Mouse (Mus musculus) myocyte (in vitro differentiated cells): ENCODE measurements around the gene Wdr12. TPM values are rescaled to one million over a fixed set of nuclear protein-coding genes. Genes with fewer than 3 reads are reported as not detected.

ENCODE experiments used
- H3K27me3 ChIP-seq: one replicate; pipeline ENCODE4 v1.6.1; 2011; ENCODE audit not compliant: control insufficient read depth, insufficient read depth, insufficient read length
- H3K36me3 ChIP-seq: one replicate; pipeline ENCODE4 v1.6.1; 2011; ENCODE audit not compliant: control insufficient read depth, insufficient read depth
- H3K4me2 ChIP-seq: one replicate; pipeline ENCODE4 v1.6.1; 2011; ENCODE audit warnings: low read depth, control low read depth
- H3K4me3 ChIP-seq: one replicate; pipeline ENCODE4 v1.5.1; 2011; ENCODE audit warnings: mild to moderate bottlenecking, control low read depth, moderate library complexity
- H3K79me2 ChIP-seq: one replicate; pipeline ENCODE4 v1.6.1; 2011; ENCODE audit not compliant: control insufficient read depth, insufficient read depth
- H3ac ChIP-seq: one replicate; pipeline ENCODE4 v1.6.1; 2011; ENCODE audit not compliant: control insufficient read depth, insufficient read length
- CEBPB ChIP-seq: IDR thresholded peaks from 2 replicates; pipeline ENCODE4 v1.6.1; 2011; ENCODE audit warnings: mild to moderate bottlenecking, moderate library complexity; ENCODE audit not compliant: poor library complexity, insufficient read depth, severe bottlenecking
- E2F4 ChIP-seq: IDR thresholded peaks from one replicate; pipeline ENCODE4 v1.6.1; 2011; ENCODE audit warnings: mild to moderate bottlenecking, control low read depth, moderate library complexity; ENCODE audit not compliant: insufficient read depth
- MAX ChIP-seq: IDR thresholded peaks from one replicate; pipeline ENCODE4 v1.6.1; 2011; ENCODE audit warnings: low read depth, mild to moderate bottlenecking, control low read depth
- MYOD1 ChIP-seq, 3 experiments: IDR thresholded peaks; one replicate each; pipeline ENCODE4 v1.6.1; 2011; ENCODE audit warnings: control low read depth in 2 of 3, low read depth in 2 of 3, mild to moderate bottlenecking in 2 of 3, moderate library complexity in 1 of 3; ENCODE audit not compliant: insufficient read length in 2 of 3, control insufficient read depth in 1 of 3
- MYOG ChIP-seq, 3 experiments: IDR thresholded peaks; one replicate each; pipeline ENCODE4 v1.6.1; 2011; ENCODE audit warnings: control low read depth in 2 of 3, low read depth in 2 of 3, mild to moderate bottlenecking in 2 of 3; ENCODE audit not compliant: insufficient read length in 2 of 3, control insufficient read depth in 1 of 3, insufficient read depth in 1 of 3
- POLR2A ChIP-seq: IDR thresholded peaks from one replicate; pipeline ENCODE4 v1.6.1; 2011; ENCODE audit warnings: low read depth, mild to moderate bottlenecking, control low read depth, moderate library complexity; ENCODE audit not compliant: insufficient read length
- POLR2AphosphoS2 ChIP-seq: IDR thresholded peaks from one replicate; pipeline ENCODE4 v1.6.1; 2011; ENCODE audit warnings: low read depth, control low read depth; ENCODE audit not compliant: insufficient read length
- REST ChIP-seq: IDR thresholded peaks from one replicate; pipeline ENCODE4 v1.6.1; 2011; ENCODE audit warnings: mild to moderate bottlenecking, control low read depth, moderate library complexity; ENCODE audit not compliant: insufficient read depth, insufficient read length
- SRF ChIP-seq: IDR thresholded peaks from one replicate; pipeline ENCODE4 v1.6.1; 2011; ENCODE audit warnings: low read depth; ENCODE audit not compliant: control insufficient read depth, insufficient read length
- TCF12 ChIP-seq: IDR thresholded peaks from one replicate; pipeline ENCODE4 v1.6.1; 2011; ENCODE audit warnings: mild to moderate bottlenecking, control low read depth; ENCODE audit not compliant: poor library complexity, insufficient read depth, severe bottlenecking
- TCF3 ChIP-seq: IDR thresholded peaks from one replicate; pipeline ENCODE4 v1.6.1; 2011; ENCODE audit warnings: low read depth, control low read depth; ENCODE audit not compliant: insufficient read length
- USF1 ChIP-seq: IDR thresholded peaks from one replicate; pipeline ENCODE4 v1.6.1; 2011; ENCODE audit warnings: low read depth, mild to moderate bottlenecking, control low read depth, moderate library complexity
- polyA plus RNA-seq: library from polyadenylated mRNA; unstranded; fragments of >200 nt; fragmentation: generic; extraction: Trizol; gene quantifications from one replicate; pipeline ENCODE4 v1.2.1, GENCODE M21; 2012; ENCODE audit warnings: missing spikeins

Gene Wdr12
- polyA plus RNA-seq, result 17.0 TPM

DNA sequence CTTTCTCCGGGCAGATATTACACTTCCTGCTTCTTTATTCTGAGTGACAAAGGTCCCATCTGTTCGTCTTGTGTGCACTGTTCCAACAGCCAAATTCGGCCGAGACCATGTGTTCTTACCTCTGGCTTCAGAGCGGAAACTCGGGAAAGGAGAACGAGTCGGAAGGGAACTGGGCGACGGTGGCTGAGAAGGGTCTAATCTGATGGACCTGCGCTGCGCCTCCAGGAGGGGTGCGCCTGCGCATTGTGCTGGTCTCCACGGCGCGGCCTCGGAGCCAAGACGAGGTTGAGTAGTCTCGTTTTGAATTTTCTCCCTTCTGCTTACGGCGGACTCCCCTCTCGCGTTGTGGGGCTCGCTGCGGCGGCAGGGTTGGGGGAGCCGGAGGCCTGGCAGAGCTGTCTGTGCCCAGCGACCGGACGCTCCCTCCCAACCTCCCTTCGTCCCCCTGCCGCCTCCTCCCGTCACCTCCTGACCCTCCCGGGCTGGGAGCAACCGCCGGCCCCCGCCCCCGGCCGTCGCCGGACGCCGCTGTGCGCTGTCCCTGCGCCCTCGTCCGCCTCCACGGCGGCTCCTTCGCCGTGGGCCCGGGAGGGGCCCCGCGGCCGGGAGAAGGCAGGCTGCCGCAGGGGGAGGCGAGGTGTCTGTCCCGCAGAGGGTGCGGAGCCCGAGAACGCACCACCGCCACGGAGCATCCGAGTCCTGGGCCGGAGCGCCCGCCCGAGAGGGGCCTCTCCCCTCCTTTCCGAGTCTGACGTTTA lies at the start of gene Wdr12, which contains the start of gene Carf:
Gene Wdr12, minus strand, starts transcription at position 622 of the 758 bp plus-strand sequence.
Gene Carf, plus strand, starts transcription at position 224 of the 758 bp plus-strand sequence.
- Histone ChIP-seq H3K79me2 (peaks cover 26% of the 10 kb centered on the region), H3K4me3 (peak within 1 kb of the TSS; percentile 58), H3K4me2 (peak within 1 kb of the TSS; percentile 95), H3K27me3 (no peaks in the 10 kb centered on the region), H3ac (peak within 1 kb of the TSS; percentile 32), H3K36me3 (no peaks in the 10 kb centered on the region)
- TF ChIP-seq TCF3, result no peak
- TF ChIP-seq MYOG (IDR thresholded peaks at IDR 0.05; ENCODE audit: control insufficient read depth in 1 of 3, insufficient read depth in 1 of 3, insufficient read length in 2 of 3, low read depth in 2 of 3), result no peak
- TF ChIP-seq CEBPB, result no peak
- TF ChIP-seq USF1, result peak; percentile 52
- no peak for TF ChIP-seq REST
- no peak for TF ChIP-seq E2F4
- TF ChIP-seq SRF, result peak; percentile 83
- TF ChIP-seq MYOD1 (IDR thresholded peaks at IDR 0.05; ENCODE audit: control insufficient read depth in 1 of 3, insufficient read length in 2 of 3, low read depth in 2 of 3), result peak in 1 of 3 experiments; percentile 23
- no peak for TF ChIP-seq TCF12
- peak; percentile 77 for TF ChIP-seq POLR2A
- TF ChIP-seq POLR2AphosphoS2, result peak; percentile 89
- TF ChIP-seq MAX, result peak; percentile 82

DNA sequence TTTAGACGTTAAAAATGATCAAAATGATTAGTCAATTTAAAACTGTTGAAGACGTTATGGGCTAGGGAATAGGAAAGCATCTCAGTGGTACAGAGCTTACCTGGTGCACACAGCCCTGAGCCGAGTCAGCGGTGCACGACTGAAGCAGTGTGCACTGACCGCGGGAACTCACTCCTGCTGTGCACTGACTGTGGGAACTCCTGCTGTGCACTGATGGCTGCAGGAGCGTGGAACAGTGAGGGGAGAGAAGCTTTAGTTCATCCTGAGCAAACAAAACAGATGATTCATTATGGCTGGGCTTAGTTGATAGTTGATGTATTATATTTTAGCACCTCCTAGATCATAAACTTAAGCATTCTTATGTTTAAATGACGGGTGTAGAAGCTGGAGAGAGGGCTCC lies 38.9 kb upstream of the Wdr12 start:
- Histone ChIP-seq H3K4me3 (no peak overlapping the region), H3K4me2 (no peak overlapping the region), H3K36me3 (no peaks in the 10 kb centered on the region), H3ac (no peak overlapping the region), H3K27me3 (no peaks in the 10 kb centered on the region), H3K79me2 (no peaks in the 10 kb centered on the region)
- no peak for TF ChIP-seq SRF
- TF ChIP-seq POLR2AphosphoS2, result no peak
- TF ChIP-seq TCF12, result no peak
- no peak for TF ChIP-seq REST
- no peak for TF ChIP-seq POLR2A
- no peak for TF ChIP-seq TCF3
- TF ChIP-seq USF1, result no peak
- TF ChIP-seq E2F4, result no peak

DNA sequence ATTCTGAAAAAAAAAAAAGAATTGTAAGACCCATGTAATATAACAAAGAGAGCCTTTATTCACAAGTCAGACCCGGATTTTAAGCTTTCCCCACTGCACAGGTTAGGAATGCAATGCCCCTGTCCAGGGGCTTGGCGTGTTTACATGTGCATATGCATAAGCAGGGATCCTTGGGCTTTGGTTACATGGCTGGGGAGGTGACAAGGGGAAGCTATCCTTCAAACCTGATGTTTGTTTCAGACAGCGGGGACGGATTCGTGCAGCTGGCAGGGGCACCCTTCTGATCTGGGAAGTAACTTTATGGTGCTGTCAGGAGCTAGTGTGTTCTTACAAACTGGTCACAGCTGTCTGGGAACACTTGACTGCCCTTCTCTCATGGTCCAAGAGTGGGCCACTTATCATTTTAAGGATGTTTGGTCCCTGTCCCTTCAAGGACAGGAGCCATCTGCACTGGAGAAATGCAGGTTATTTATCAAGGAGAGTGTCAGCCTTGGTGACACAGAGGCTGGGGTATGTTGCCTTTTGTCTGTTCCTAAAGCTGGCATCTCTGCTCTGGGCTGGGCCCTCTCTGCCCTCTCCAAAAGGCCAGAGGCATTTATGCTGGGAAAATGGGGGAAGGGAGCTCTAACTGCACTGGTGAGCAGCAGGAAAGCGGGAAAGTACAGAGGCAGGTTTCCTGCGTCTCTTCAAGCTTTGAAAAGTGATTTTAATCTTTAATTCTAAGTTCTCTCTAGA lies 19.4 kb upstream of the Wdr12 start:
- Histone ChIP-seq H3K4me3 (no peak overlapping the region), H3K36me3 (peaks cover 8% of the 10 kb centered on the region), H3K27me3 (no peaks in the 10 kb centered on the region), H3ac (no peak overlapping the region), H3K4me2 (no peak overlapping the region), H3K79me2 (no peaks in the 10 kb centered on the region)
- TF ChIP-seq E2F4 (no peak), MYOD1 (IDR thresholded peaks at IDR 0.05; ENCODE audit: control insufficient read depth in 1 of 3, insufficient read length in 2 of 3, low read depth in 2 of 3) (no peak), USF1 (no peak), POLR2AphosphoS2 (no peak), CEBPB (no peak), POLR2A (no peak), MAX (no peak), TCF3 (no peak), SRF (no peak), MYOG (IDR thresholded peaks at IDR 0.05; ENCODE audit: control insufficient read depth in 1 of 3, insufficient read depth in 1 of 3, insufficient read length in 2 of 3, low read depth in 2 of 3) (no peak)

DNA sequence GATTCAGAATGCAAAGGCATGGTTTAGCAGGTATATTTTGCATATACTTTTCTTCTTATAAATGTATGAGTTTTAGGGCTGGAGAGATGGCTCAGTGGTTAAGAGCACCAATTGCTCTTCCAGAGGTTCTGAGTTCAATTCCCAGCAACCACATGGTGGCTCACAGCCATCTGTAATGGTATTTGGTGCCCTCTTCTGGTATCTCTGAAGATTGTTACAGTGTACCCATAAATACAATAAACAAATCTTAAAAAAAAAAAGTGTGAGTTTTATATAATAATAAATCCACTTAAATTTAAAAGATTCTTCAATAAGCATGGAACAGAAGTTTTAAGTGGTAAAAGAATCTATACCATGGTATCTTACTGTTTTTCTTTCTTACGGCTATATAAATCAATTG lies 6.1 kb upstream of the Wdr12 start:
- TF ChIP-seq CEBPB (no peak), E2F4 (no peak), MAX (no peak), POLR2A (no peak), REST (no peak), USF1 (no peak), SRF (no peak), TCF3 (no peak), MYOG (IDR thresholded peaks at IDR 0.05; ENCODE audit: control insufficient read depth in 1 of 3, insufficient read depth in 1 of 3, insufficient read length in 2 of 3, low read depth in 2 of 3) (no peak), POLR2AphosphoS2 (no peak), MYOD1 (IDR thresholded peaks at IDR 0.05; ENCODE audit: control insufficient read depth in 1 of 3, insufficient read length in 2 of 3, low read depth in 2 of 3) (no peak), TCF12 (no peak)
- no peak overlapping the region for H3K4me2 ChIP-seq

More for the DNA sequence above, 6.1 kb upstream of the Wdr12 start:
- H3K79me2 ChIP-seq, result no peaks in the 10 kb centered on the region
- no peak overlapping the region for H3ac ChIP-seq
- peaks cover 17% of the 10 kb centered on the region for H3K36me3 ChIP-seq
- no peaks in the 10 kb centered on the region for H3K27me3 ChIP-seq
- H3K4me3 ChIP-seq, result no peak overlapping the region
